Mouse (Mus musculus) spleen, adult 2 months (tissue): ENCODE results near the gene Mettl16.

ENCODE experiments used
- CTCF ChIP-seq: fragments of 200-500 bp; IDR thresholded peaks from 2 replicates; pipeline ENCODE4 v1.5.1; 2011; ENCODE audit warnings: mild to moderate bottlenecking, inconsistent platforms; ENCODE audit not compliant: insufficient read depth, insufficient read length, insufficient replicate concordance; ENCODE audit errors: extremely low read depth
- POLR2A ChIP-seq: fragments of 200-500 bp; IDR thresholded peaks from 2 replicates; pipeline ENCODE4 v1.6.1; 2011; ENCODE audit warnings: low read depth, low read length, inconsistent platforms

DNA sequence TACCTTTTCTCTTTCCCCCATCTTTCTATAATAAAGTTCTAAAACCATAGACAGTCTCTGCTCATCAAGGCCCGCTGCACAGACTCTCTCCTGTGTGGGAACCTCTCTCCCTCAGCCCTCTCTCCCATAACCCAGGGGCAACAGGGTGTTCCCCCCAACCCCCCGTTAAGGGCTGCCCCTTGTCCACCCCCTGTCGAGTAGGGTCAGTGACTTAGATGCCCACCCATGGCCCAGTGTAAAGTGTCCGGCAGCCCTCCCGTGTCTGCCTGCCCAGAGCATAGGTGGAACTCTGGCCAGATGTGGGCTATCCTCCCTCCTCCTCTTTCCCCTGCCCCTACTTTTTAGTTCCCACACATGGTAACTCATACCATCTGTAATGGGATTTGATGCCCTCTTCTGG is 40.9 kb downstream of the Mettl16 start:
- no peak for TF ChIP-seq CTCF
- no peak for TF ChIP-seq POLR2A
